Mouse (Mus musculus) embryo, embryonic 9.5 days (tissue): ENCODE measurements around the gene Gm10591.
"Not testable (repeated sequence)": the region's sequence is repeated elsewhere in the genome, so short reads cannot be mapped to it uniquely, and the experiment has no call there.

ENCODE experiments used
- DNase-seq: peaks from one replicate; pipeline ENCODE4 v3.0.0-alpha.2; 2017; ENCODE audit errors: extremely low spot score

The Gm10591 gene

DNA sequence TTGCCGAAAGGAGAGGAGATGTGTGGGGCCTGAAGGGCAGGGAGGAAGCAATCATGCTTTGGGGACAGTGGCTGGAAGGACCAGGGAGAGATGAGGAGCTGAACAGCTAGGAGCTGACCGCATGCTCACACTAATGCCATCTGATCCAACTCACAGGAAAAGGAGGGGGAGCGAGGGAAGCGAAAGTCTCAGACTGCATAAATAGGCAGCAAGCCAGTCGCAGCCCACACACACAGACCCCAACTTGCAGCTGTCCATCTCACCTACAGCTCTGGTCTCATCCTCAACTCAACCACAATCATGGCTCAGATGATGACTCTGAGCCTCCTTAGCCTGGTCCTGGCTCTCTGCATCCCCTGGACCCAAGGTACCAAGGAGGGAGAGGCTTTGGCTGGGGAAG, at the start of gene Gm10591:
Gene Gm10591, plus strand, starts transcription at position 301 of the 400 bp plus-strand sequence.
- not testable (repeated sequence) for DNase-seq

DNA sequence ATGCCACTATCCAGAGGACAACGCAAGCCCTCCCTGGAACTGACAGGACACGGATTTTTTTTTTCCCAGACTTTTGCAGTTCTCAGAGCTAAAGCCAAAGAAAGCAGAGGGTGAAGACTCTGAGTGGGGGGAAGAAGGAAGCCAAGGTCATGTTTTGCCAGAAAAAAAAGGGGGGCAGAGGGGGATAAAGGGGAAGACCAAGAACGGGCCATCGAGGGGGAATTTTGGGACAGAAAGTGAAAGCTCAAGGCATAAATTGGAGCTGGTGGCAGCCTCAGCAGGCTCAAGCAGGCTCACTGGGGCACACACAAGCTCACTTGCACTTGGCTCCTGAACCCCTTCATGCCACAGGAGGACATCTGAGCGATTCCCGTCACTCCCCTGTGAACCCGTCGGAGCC, 17.4 kb downstream of the Gm10591 start, which contains the start of gene Gm2564:
Gene Gm2564, plus strand, starts transcription at position 301 of the 400 bp plus-strand sequence.
- DNase-seq, result not testable (repeated sequence)

DNA sequence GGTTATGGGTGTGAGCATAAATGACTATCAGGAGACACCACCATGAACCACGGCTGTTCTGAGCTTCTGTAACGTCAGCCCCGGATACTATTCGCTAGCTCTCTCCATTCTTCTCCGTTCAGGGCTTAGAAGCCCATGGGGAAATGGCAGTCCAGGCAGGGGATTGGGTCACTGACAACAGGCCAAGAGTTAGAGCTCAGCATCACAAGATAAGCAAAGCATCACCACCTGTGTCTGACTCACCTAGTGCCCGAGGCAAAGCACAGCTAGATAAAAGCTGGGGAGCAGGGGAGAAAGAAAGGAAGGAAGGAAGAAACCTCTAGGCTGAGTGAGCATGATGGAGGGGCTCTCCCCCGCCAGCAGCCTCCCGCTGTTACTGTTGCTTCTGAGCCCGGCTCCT, 43.0 kb downstream of the Gm10591 start, which contains the start of gene Ccl27b:
Gene Ccl27b, plus strand, starts transcription at position 301 of the 400 bp plus-strand sequence.
- DNase-seq, result not testable (repeated sequence)

DNA sequence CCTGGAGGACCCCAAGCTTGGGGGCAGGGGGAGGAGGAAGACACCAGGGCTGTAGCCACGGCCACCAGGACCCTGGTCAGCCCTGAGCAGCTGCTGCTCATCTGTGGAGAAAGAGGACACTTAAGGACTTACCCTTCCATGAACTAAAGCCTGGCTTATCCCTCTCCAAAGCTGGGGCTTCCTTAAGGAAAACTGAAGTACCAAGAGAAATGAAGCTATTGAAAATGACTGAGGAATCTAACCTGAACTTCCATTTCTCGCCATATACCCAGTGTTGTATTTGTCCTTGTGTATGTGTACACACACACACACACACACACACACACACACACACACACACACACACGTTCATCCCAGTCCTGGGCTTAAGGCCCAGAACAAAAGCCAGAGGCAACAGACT, 49.8 kb downstream of the Gm10591 start, which contains the start of gene Il11ra2:
Gene Il11ra2, minus strand, starts transcription at position 101 of the 400 bp plus-strand sequence.
- DNase-seq, result not testable (repeated sequence)
